Mouse (Mus musculus) limb, embryonic 11.5 days (tissue): Measurements from ENCODE around the gene Rps27. TPM values are rescaled to one million over a fixed set of nuclear protein-coding genes. Genes with fewer than 3 reads are reported as not detected.

Source experiments
- ATAC-seq: fragments of 200-750 bp; cut with Nextera tagmentation; 2 replicates; pipeline ENCODE4 v1.8.0; 2017; ENCODE audit warnings: low read depth; ENCODE audit not compliant: insufficient number of reproducible peaks, low FRiP score, low TSS enrichment
- DNase-seq: peaks from one replicate; pipeline ENCODE4 v3.0.0-alpha.2; 2015; ENCODE audit warnings: low spot score
- H3K27ac ChIP-seq: fragments of 300-500 bp; sonication (generic); replicated peaks from 2 replicates; pipeline ENCODE4 v1.5.1; 2014; ENCODE audit warnings: low read depth, mild to moderate bottlenecking, low read length
- H3K27me3 ChIP-seq: fragments of 300-500 bp; sonication (generic); 2 replicates; pipeline ENCODE4 v1.6.1; 2014; ENCODE audit warnings: mild to moderate bottlenecking, low read length, mixed read lengths; ENCODE audit not compliant: control insufficient read depth, insufficient read depth
- H3K36me3 ChIP-seq: fragments of 300-500 bp; sonication (generic); 2 replicates; pipeline ENCODE4 v1.6.1; 2014; ENCODE audit warnings: mild to moderate bottlenecking, low read length, moderate library complexity, mixed read lengths; ENCODE audit not compliant: control insufficient read depth, insufficient read depth
- H3K4me1 ChIP-seq: fragments of 300-500 bp; sonication (generic); 2 replicates; pipeline ENCODE4 v1.6.1; 2014; ENCODE audit warnings: low read length, mixed read lengths; ENCODE audit not compliant: control insufficient read depth, insufficient read depth
- H3K4me2 ChIP-seq: fragments of 300-500 bp; sonication (generic); 2 replicates; pipeline ENCODE4 v1.6.1; 2014; ENCODE audit warnings: low read depth, mild to moderate bottlenecking, moderate library complexity; ENCODE audit not compliant: severe bottlenecking
- H3K4me3 ChIP-seq: fragments of 300-500 bp; sonication (generic); 2 replicates; pipeline ENCODE4 v1.5.1; 2014; ENCODE audit warnings: low read depth, low read length
- H3K9ac ChIP-seq: fragments of 300-500 bp; sonication (generic); 2 replicates; pipeline ENCODE4 v1.6.1; 2014; ENCODE audit warnings: mild to moderate bottlenecking, low read length
- H3K9me3 ChIP-seq: fragments of 300-500 bp; sonication (generic); 2 replicates; pipeline ENCODE4 v1.6.1; 2016; ENCODE audit warnings: low read length; ENCODE audit not compliant: control insufficient read depth
- WGBS: fragments of 180-500 bp; shearing (Covaris S2); extraction: QIAGEN DNeasy Blood & Tissue Kit; methylation state at CpG from one replicate; pipeline ENCODE4 v1.1.7; 2014; 5-methylcytosine and 5-hydroxymethylcytosine counted together
- polyA plus RNA-seq: library from polyadenylated mRNA; unstranded; fragments of >200 nt; fragmentation: Nextera tagmentation; extraction: Ambion mirVana; gene quantifications from 2 replicates; pipeline ENCODE4 v1.2.1, GENCODE M21; 2014

Gene Rps27
- polyA plus RNA-seq, 1 experiment from 2014 or later, result 1,516 TPM

DNA sequence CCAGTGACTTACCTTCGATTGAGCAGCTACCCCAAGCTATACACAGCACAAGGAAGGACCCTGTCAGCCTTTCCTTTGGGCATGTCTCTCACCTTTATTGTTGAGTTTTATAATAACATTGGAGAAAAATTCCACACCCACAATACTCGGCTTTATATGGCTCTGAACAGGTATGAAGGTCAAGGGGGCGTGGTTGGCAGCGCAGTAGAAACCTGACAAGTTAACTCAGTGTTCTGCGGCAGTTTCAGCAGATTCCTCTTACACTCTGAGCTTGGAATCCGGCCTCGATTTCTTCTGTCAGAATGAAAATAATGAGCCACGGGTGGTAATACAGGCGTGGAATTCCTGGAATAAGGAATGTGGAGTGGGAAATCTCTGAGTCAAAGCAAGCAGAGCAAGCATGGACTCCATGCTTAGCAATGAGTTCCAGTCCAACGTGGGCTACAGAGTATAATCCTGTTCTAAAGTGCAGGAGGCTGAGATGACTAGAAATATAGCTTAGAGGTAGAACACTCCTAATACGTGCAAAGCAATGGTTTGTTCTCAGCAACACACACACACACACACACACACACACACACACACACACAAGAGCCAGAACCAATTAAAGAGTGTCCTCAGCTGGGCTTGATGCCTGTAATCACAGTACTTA lies 22.5 kb downstream of the Rps27 start:
- no peak for DNase-seq
- no peak overlapping the region for H3K4me3 ChIP-seq
- no peak overlapping the region for H3K9ac ChIP-seq
- no peaks in the 10 kb centered on the region for H3K4me1 ChIP-seq
- H3K36me3 ChIP-seq, result no peaks in the 10 kb centered on the region
- 83% methylated on average over 11 of the region's 11 CpGs for WGBS
- no peak overlapping the region for H3K4me2 ChIP-seq
- no peaks in the 10 kb centered on the region for H3K9me3 ChIP-seq
- ATAC-seq, result no peak
- H3K27me3 ChIP-seq, result no peaks in the 10 kb centered on the region
- no peak overlapping the region for H3K27ac ChIP-seq

DNA sequence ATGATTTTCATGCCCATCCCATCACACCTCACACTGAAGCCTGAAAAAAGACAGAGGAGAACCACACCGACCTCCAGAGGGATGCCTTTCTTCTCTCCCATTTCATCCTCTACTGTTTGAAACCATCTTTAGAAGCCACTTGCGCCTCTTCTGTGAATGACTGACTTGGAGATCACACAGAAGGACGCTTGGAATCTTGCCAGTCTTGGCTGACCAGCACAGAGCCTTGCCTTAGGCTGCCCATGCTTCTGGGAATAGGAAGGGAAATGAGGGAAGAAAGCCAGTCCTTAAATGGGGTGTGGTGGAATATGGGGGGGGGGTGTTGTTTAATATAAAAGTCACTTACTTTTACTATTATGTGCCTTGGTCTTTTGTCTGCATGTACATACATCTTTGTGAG lies 29.9 kb downstream of the Rps27 start:
- ATAC-seq (no peak), DNase-seq (no peak)
- H3K9ac ChIP-seq, result no peak overlapping the region
- no peaks in the 10 kb centered on the region for H3K9me3 ChIP-seq
- H3K27ac ChIP-seq, result no peak overlapping the region
- no peaks in the 10 kb centered on the region for H3K36me3 ChIP-seq
- WGBS, result 80% methylated on average over 3 of the region's 3 CpGs
- H3K4me2 ChIP-seq, result no peak overlapping the region
- H3K4me3 ChIP-seq, result no peak overlapping the region
- H3K4me1 ChIP-seq, result no peaks in the 10 kb centered on the region
- no peaks in the 10 kb centered on the region for H3K27me3 ChIP-seq

DNA sequence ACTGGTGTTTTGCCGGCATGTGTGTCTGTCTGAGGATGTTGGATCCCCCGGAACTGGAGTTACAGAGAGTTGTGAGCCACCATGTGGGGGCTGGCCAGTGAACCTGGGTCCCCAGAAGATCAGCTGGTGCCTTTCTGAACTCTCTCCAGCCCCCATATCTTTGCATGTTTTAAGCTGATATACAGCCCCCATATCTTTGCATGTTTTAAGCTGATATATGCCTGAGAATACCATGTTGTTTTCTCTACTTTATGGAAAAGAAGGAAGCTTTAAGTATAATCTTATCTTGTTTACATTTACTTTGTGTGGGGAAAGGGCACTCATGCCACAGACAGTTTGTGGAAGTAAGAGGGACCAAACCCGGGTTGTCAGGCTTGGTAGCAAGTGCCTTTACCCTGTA lies 33.9 kb downstream of the Rps27 start:
- no peaks in the 10 kb centered on the region for H3K36me3 ChIP-seq
- no peaks in the 10 kb centered on the region for H3K27me3 ChIP-seq
- DNase-seq (no peak), ATAC-seq (no peak)
- no peak overlapping the region for H3K9ac ChIP-seq
- no peaks in the 10 kb centered on the region for H3K4me1 ChIP-seq
- H3K9me3 ChIP-seq, result no peaks in the 10 kb centered on the region
- H3K4me2 ChIP-seq, result no peak overlapping the region
- WGBS, result 75% methylated on average over 3 of the region's 3 CpGs
- H3K27ac ChIP-seq, result no peak overlapping the region
- no peak overlapping the region for H3K4me3 ChIP-seq

Other genes starting within 250 kb of the Rps27 start
- gene Hax1, start 214.9 kb downstream of the Rps27 start, polyA plus RNA-seq, result 241 and 262 TPM in 2 replicates
- 160 and 175 TPM in 2 replicates for gene 4933434E20Rik, start 162.0 kb downstream of the Rps27 start, polyA plus RNA-seq
- gene Ubap2l, start 161.0 kb downstream of the Rps27 start, polyA plus RNA-seq, result 238 and 289 TPM in 2 replicates
- 578 and 605 TPM in 2 replicates for gene Tpm3, start 141.0 kb downstream of the Rps27 start, polyA plus RNA-seq
- gene Nup210l, start 109.5 kb downstream of the Rps27 start, polyA plus RNA-seq, result 0.49 and 0.72 TPM in 2 replicates
- 15.4 and 16.9 TPM in 2 replicates for gene Rab13, start within 50 bp of the Rps27 start, polyA plus RNA-seq
- gene Jtb, start 17.9 kb upstream of the Rps27 start, polyA plus RNA-seq, result 79.5 and 80.1 TPM in 2 replicates
- gene Creb3l4, start 29.9 kb upstream of the Rps27 start, polyA plus RNA-seq, result 11.0 and 11.3 TPM in 2 replicates
- 58.0 and 58.3 TPM in 2 replicates for gene Slc39a1, start 34.5 kb upstream of the Rps27 start, polyA plus RNA-seq
- 16.7 TPM in 2 replicates for gene Crtc2, start 40.5 kb upstream of the Rps27 start, polyA plus RNA-seq
- gene Dennd4b, start 51.5 kb upstream of the Rps27 start, polyA plus RNA-seq, result 3.9 and 5.5 TPM in 2 replicates
- gene Gatad2b, start 79.5 kb upstream of the Rps27 start, polyA plus RNA-seq, result 16.2 and 18.9 TPM in 2 replicates
- 24.0 and 28.7 TPM in 2 replicates for gene Slc27a3, start 176.3 kb upstream of the Rps27 start, polyA plus RNA-seq
- 47.2 and 56.7 TPM in 2 replicates for gene Ints3, start 220.0 kb upstream of the Rps27 start, polyA plus RNA-seq